Mouse (Mus musculus): ENCODE measurements around the gene Rgl1. TPM values are rescaled to one million over a fixed set of nuclear protein-coding genes. Genes with fewer than 3 reads are reported as not detected.

Rgl1 gene
- total RNA-seq, 2 experiments from 2014 or later, result 54.9 to 59.1 TPM

- no peak for DNase-seq (ENCODE audit: low spot score in 2 of 2)
Observed at GRCm38 (mm10) chr1:152522226-152522625, 243.9 kb downstream of the Rgl1 start.

GRCm38 (mm10) chr1:152520798-152521575 lies 245.2 kb downstream of the Rgl1 start:
- peak in 1 of 2 experiments; percentile 66 for DNase-seq (ENCODE audit: low spot score in 2 of 2)

GRCm38 (mm10) chr1:152518971-152519370 lies 247.2 kb downstream of the Rgl1 start:
- DNase-seq (ENCODE audit: low spot score in 2 of 2), result no peak

GRCm38 (mm10) chr1:152517057-152517570 lies 249.0 kb downstream of the Rgl1 start:
- DNase-seq (ENCODE audit: low spot score in 2 of 2), result no peak

- DNase-seq (ENCODE audit: low spot score in 2 of 2), result peak in 1 of 2 experiments; percentile 39
Observed at GRCm38 (mm10) chr1:152514256-152514655, 251.9 kb downstream of the Rgl1 start.

- DNase-seq (ENCODE audit: low spot score in 2 of 2), result no peak
Observed at GRCm38 (mm10) chr1:152511237-152511636, 254.9 kb downstream of the Rgl1 start.

- DNase-seq (ENCODE audit: low spot score in 2 of 2), result no peak
Observed at GRCm38 (mm10) chr1:152508481-152509220, 257.5 kb downstream of the Rgl1 start.

DNA sequence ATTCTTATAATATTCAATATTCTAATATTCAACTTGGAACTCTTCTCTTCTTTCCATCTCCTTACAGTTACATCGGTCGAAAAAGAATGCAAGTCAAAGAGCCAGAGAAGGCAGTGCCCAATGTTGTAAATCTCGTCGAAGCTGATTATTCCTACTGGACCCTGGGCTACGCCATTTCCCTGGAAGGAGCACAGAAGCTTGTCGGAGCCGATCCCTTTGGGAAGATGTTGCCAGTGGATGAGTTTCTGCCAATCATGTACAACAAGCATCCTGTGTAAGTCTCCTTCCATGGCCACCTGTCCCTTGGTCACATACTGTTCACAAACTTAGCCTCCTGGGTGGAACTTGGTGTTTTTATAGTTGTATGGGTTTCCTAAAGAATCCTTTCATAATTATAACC lies 259.4 kb downstream of the Rgl1 start:
- no peak for DNase-seq (ENCODE audit: low spot score in 2 of 2)

- DNase-seq (ENCODE audit: low spot score in 2 of 2), result no peak
Observed at GRCm38 (mm10) chr1:152506175-152506574, 260.0 kb downstream of the Rgl1 start.

- no peak for DNase-seq (ENCODE audit: low spot score in 2 of 2)
Observed at GRCm38 (mm10) chr1:152499802-152500201, 266.3 kb downstream of the Rgl1 start.

GRCm38 (mm10) chr1:152497581-152497980 lies 268.6 kb downstream of the Rgl1 start:
- no peak for DNase-seq (ENCODE audit: low spot score in 2 of 2)

GRCm38 (mm10) chr1:152496831-152497230 lies 269.3 kb downstream of the Rgl1 start:
- DNase-seq (ENCODE audit: low spot score in 2 of 2), result no peak

DNA sequence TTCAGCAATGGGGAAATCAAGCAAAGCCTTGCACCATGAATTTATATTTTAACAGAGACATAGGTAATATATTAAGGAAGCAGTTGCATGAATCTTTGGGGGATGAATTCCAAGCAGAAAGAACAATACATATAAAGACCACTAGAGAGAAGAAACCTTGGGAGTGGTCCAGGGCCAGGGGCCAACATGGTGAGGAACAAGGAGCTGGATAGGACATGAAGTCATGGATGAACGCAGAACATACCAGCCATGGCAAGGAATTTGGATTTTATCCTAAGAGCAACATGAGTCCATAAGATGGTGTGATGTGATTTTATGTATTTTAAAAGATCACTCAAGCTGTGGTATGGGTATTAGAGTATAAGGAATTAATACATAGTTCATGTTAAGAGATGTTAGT lies 273.9 kb downstream of the Rgl1 start:
- DNase-seq (ENCODE audit: low spot score in 2 of 2), result no peak

DNA sequence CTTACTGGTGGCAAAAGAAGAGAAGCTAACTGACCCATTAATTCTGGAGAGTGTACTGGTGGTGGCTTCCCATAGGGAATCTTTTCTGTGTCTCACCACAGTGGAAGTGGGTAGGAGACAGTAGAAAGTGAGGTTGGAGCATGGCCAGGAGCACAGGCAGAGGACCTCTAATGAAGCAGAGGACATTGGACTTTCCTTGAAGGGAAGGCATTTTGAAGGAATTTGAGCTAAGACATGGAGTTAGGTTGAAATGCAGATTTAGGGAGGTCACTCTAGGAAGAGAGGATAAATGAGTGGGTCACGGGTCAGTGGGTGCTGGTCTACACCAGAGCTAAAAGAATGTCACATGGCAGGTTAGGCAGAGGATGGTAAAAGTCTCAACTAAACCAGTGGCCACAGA lies 275.3 kb downstream of the Rgl1 start:
- DNase-seq (ENCODE audit: low spot score in 2 of 2), result no peak

GRCm38 (mm10) chr1:152476126-152476525 lies 290.0 kb downstream of the Rgl1 start:
- no peak for DNase-seq (ENCODE audit: low spot score in 2 of 2)

DNA sequence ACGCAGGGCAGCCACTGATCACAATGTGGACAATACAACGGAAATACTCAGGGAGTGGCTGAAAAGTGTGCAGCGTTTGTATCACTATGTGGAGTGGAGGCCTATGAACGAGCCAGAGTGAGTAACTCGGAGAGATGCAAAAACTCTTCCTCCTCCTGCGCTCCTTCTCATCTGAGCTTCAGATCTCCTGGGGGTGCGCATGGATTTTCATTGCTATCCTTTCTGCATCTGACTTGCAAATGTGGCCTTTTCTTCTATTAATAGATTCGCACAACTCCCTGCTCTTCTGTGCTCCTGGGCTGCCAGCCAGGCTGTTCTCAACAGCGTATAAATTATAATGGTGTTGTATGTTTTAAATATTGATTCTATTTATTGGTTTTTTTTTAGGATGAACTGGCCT lies 297.7 kb downstream of the Rgl1 start:
- DNase-seq (ENCODE audit: low spot score in 2 of 2), result peak in 1 of 2 experiments; percentile 61

Other genes starting within 250 kb of the Rgl1 start
- not detected for gene Apobec4, start 15.8 kb downstream of the Rgl1 start, total RNA-seq (2021)
- 10 to 100 TPM; 66.2 to 71.4 TPM for gene Arpc5, start 191 bp upstream of the Rgl1 start, total RNA-seq (2021)
- gene Ncf2, start 33.8 kb upstream of the Rgl1 start, total RNA-seq (2021), result 1 to 10 TPM; 4.5 to 5.6 TPM
- 10 to 100 TPM; 43.2 to 54.7 TPM for gene Smg7, start 136.3 kb upstream of the Rgl1 start, total RNA-seq (2021)
- 1 to 10 TPM; 2.0 to 3.4 TPM for gene Nmnat2, start 188.6 kb upstream of the Rgl1 start, total RNA-seq (2021)

Data from gastrocnemius, postnatal 4 days (tissue).